Mouse (Mus musculus) layer of hippocampus, adult 9-11 months (tissue): ENCODE results near the gene Grhl1.
A peak's percentile ranks its signal among the peaks of the same experiment; 100 is the strongest.

Source experiments
- DNase-seq: peaks from one replicate; pipeline ENCODE4 v3.0.0; 2022

Grhl1 gene

GRCm38 (mm10) chr12:24571523-24572392, at the start of gene Grhl1:
Grhl1 (plus strand) TSS chr12:24572283.
- DNase-seq: peak; percentile 95

DNA sequence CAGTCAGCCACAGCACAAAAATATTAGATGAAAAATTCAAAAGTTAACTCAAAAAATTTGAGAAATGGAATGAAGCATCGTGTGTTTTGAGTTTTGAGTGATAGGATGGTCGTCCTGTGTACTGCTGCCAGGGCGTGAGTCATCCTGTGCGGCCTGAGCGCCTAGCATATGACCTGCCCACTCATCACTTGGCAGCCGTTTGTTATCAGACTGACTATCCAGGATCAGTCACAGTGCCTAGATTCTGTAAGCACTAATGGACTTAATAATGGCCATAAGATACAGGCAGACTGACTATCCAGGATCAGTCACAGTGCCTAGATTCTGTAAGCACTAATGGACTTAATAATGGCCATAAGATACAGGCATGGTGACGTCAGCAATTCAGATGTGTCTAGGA, 47.0 kb upstream of the Grhl1 start:
- peak; percentile 25 for DNase-seq

- DNase-seq: no peak
Measured at GRCm38 (mm10) chr12:24536390-24536789, 35.7 kb upstream of the Grhl1 start.

DNA sequence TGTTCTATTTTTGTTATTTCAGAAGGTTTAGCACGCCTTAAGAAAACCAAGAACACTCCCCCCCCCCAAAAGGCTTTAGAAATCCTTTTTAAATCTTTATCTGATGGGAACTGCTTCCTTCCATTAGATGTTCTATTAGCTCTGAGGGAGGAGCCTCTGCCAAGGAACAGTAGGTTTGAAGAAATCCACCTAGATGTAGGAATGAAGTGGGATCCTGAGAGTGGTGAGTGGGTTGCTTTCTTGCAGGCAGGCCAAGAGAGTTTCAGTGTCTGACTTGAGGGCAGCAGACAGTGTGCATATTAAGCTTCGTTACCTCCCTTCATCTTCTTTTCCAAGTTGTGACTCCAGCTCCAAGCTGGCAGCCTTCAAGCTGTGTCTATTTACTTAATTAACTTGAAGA, 34.9 kb upstream of the Grhl1 start:
- DNase-seq: no peak

DNA sequence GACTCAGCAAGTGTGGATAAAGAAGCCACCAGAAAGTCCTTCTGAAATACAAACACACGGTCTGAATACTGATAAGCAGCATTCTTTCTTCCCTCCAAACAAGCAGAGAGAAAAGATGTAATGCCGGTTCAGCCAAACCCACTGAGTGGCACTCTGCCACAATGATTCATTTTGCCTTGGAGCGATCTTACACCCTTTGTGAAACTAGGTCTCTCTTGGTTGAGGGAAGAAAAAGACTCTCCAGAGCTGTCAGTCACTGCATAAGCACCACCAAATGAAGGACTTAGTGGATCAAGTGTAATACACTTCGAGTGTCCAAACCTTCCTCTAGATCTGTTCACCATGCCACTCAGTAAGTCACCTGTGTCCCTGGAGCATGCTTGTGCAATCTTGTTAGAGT, 34.1 kb upstream of the Grhl1 start:
- DNase-seq: peak; percentile 25

DNA sequence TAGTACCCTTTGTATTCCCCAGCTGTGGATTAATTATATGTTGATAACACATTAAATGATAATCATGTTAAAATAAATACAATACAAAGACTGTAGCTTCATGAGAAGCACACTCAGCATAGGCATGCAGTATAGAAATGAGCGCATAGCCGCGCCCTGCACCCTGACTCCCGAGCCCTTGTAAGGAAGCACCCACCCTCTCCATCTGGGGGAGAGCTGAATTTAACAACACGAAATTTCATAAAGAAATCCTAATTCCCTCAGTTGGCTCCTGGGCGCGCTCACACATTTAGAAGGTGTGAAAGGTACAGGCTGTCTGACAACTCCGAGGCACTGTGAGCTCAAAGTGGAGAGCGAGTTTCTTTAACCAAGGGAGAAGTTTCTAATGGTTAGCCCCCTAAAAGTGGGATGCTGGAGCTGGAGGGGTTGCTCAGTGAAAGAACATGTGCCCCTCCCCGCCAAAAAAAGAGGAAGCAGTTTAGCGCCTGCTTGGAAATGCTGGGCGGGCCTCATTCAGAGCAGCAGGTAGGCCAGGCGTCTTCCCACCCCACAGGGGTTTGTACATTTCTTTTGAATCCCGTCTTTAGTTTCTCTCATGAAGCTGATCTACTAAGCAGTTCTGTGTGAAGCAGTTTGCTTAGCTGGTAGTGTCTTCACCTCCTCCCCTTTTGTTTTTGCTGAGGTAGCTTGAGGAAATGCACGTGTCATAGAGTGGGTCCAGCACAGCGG, 30.5 kb upstream of the Grhl1 start:
- DNase-seq: no peak

DNA sequence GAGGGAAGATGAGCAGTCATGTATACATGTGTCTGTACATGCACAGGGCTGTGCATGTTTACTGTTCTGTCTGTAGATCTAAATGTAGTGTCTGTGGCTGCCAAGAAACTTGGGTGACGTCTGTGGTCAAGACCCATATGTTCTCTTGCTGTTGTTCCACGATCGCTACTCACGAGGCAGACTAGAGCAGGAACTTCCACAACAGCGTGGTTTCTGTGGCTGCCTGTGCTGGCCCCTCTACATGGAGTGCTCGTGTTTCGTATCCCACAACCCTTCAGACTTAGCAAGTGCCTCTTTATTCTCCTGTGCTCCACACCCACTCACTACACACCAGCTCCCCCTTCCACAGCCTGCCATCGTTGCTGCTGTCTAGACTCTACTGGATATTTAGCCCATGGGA, 24.4 kb upstream of the Grhl1 start:
- no peak for DNase-seq

DNA sequence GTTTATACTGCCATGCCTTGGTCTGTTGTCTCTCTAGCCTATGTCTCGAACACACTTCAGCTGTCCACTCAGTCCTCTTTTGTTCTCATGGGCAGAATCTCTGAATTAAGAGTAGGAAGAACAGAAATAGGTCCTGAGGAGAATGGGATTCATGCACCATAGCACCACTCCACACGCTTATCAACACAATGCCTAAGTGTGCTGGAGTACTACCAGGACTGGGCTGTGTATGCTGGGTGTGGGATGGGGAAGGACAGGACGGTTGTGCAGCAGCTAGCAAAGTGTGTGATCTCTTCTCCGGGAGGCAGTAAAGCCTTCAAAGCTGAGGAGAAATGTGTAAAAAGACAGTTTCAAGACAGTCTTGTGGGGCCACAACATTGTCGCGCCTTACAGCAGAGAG, 23.2 kb upstream of the Grhl1 start:
- DNase-seq: no peak

- DNase-seq: no peak
Measured at GRCm38 (mm10) chr12:24552531-24552930, 19.6 kb upstream of the Grhl1 start.

- DNase-seq: no peak
Measured at GRCm38 (mm10) chr12:24555976-24556375, 16.1 kb upstream of the Grhl1 start.

GRCm38 (mm10) chr12:24563395-24563960, 8.6 kb upstream of the Grhl1 start:
- DNase-seq: no peak

DNA sequence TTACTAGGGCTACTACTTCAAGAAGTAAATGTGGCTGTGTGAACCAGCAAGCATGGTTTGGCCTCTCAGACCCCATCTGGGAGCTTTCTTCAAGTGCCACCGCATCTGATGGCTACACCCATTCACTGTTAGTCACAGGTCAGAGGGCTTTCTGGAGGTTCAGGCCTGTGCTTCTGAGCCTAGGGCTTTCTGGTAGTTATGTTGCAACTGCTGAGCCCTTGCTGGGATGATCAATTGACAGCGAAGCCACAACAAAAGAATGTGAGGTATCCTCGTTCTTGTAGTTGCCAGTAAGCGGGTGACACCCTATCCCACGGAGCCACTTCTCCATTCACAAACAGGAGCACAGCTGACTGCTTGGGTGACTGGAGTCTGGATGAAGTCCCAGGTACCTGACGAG, 6.8 kb upstream of the Grhl1 start:
- DNase-seq: no peak

- DNase-seq: no peak
Measured at GRCm38 (mm10) chr12:24567606-24568005, 4.5 kb upstream of the Grhl1 start.

- peak; percentile 28 for DNase-seq
Measured at GRCm38 (mm10) chr12:24572421-24573274, 565 bp downstream of the Grhl1 start.

GRCm38 (mm10) chr12:24573275-24573580, 1.1 kb downstream of the Grhl1 start:
- DNase-seq: no peak

DNA sequence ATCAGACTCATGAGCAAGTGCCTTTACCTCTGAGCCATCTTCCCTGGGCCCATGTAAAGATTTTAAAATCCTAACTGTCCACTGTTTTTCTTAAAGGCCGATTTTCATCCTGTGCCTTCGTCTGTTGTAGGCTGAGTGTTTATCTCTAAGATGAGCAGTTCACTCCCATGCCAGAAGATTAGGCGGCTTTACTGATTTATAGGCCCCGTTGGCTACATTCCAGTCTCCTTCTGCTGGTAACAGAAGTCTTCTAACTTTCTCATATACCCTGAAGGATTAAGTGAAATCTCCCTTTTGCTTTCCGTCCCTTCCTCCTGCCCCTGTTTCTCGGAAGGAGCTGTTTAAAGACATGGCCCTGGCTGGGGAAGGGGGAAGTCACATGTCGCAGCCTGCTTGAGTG, 2.8 kb downstream of the Grhl1 start:
- DNase-seq: no peak

- no peak for DNase-seq
Measured at GRCm38 (mm10) chr12:24580452-24580851, 8.4 kb downstream of the Grhl1 start.

- peak; percentile 85 for DNase-seq
Measured at GRCm38 (mm10) chr12:24580996-24581683, 9.1 kb downstream of the Grhl1 start.

- DNase-seq: no peak
Measured at GRCm38 (mm10) chr12:24583653-24584052, 11.6 kb downstream of the Grhl1 start.

GRCm38 (mm10) chr12:24584835-24585234, 12.8 kb downstream of the Grhl1 start:
- peak; percentile 66 for DNase-seq

GRCm38 (mm10) chr12:24586193-24586592, 14.1 kb downstream of the Grhl1 start:
- no peak for DNase-seq

- no peak for DNase-seq
Measured at GRCm38 (mm10) chr12:24590371-24590770, 18.3 kb downstream of the Grhl1 start.
